Mouse (Mus musculus) forelimb bud, embryonic 11.5 days (tissue): ENCODE data around the gene Nms.

Experiments used
- DNase-seq: peaks from one replicate; pipeline ENCODE4 v3.0.0-alpha.2; 2012; ENCODE audit warnings: low read depth, low spot score

Gene Nms

GRCm38 (mm10) chr1:38938849-38939248 lies at the start of gene Nms:
Gene Nms (plus strand): TSS chr1:38939149.
- no peak for DNase-seq

- DNase-seq: no peak
Measured at GRCm38 (mm10) chr1:38891444-38891843, 47.5 kb upstream of the Nms start.

- no peak for DNase-seq
Measured at GRCm38 (mm10) chr1:38893081-38893480, 45.9 kb upstream of the Nms start.

DNA sequence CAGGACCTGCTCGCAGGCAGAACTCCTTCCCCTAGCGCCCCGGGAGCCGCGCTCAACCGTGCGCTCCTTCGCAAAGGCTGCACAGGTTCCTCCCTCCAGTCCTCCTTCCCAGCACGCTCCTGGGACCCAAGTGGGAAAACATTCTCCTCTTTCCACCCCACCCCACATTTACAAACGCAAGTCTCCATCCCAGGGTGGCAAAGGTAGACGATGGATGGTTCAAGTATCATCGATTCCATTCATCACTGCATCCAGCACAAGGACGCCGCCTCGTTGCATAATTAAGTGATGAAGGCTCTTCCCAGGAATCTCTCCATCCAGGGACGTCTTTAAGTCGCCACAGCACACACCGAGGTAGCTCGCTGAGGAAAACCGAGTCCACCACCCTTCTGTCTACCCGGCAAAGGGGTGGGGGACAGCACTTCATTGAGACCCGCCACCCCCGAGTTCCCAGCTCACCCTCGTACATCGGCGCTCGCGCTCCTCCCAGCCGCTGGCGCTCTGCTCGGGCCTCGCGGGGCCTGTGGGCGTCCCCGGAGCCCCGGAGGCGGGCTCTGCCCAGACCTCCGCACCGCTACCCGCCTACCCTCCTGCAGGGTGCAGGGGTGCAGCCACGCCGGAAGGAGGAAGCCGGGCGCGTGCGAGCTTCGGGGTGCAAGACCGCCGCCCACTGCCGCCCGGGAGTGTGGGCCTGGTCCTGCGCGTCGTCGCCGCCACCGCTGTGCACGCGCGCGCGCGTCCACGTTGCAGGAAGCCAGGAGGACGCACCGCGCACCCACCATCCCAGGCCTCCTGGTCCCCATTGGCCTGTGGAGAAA lies 41.3 kb upstream of the Nms start, which contains the start of gene Chst10:
Gene Chst10 (minus strand): TSS at position 731 of the 818 bp plus-strand sequence.
- DNase-seq: peak; percentile 63

- no peak for DNase-seq
Measured at GRCm38 (mm10) chr1:38902571-38902970, 36.4 kb upstream of the Nms start.

GRCm38 (mm10) chr1:38903985-38904384 lies 35.0 kb upstream of the Nms start:
- no peak for DNase-seq

DNA sequence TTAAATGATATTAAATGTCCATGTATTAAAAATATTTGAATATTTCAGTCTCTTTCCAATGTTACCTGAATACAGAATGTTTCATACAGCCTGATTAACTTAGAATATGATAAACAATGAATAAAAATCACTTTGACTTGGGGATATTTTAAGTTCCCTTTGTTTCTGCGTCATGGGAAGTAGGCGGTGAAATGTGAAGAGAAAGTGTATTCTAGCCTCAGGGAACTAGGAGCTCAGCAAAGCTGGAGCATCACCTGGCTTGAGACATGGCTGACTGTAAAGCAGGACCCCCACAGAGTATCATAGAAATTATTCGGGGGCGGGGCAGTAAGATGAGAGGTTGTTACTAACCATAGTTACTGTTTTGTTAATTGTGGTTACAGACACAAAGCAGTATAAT lies 10.0 kb upstream of the Nms start:
- DNase-seq: no peak

- DNase-seq: no peak
Measured at GRCm38 (mm10) chr1:38929468-38929867, 9.5 kb upstream of the Nms start.

- DNase-seq: no peak
Measured at GRCm38 (mm10) chr1:38930767-38931166, 8.2 kb upstream of the Nms start.

DNA sequence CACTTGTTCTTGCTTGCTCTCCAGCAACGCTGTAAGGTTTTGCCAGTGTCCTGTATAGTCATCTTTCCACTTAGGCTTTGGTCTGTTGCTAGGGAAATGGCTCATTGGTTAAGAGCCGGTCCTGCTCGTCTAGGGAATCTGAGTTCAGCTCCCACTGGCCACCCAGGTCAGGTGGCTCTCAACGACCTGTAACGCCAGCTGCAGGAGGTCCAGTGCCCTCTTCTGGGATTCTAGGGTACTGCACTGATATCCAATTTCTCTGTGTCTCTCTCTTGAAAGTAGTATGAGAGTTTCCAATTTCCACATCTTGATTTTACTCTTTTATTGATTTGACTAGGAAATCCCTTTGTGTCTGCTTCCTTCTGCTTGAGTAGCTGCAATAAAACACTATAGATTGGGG lies 4.3 kb upstream of the Nms start:
- peak; percentile 36 for DNase-seq

GRCm38 (mm10) chr1:38936780-38937179 lies 2.2 kb upstream of the Nms start:
- peak; percentile 63 for DNase-seq

DNA sequence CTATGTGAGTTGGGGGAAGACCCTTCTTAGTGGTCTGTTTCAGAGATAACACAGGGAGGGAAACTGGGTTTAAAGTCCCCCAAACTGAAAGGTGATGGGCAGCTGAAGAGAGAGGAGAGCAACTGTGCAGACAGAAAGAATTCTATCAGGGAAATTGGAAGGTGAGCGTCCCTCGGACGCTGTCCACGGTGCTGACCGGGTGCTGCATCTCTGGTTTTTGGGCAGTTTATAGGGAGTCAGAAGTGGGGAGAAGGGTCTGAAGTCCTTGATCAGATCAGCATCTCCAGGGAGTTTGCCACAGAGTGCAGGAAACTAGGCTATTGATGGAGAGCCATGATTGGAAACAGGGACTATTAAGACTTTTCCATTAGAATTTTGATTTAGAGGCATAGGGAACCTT lies 659 bp downstream of the Nms start:
- DNase-seq: peak; percentile 73

- DNase-seq: no peak
Measured at GRCm38 (mm10) chr1:38956457-38956856, 17.5 kb downstream of the Nms start.

- no peak for DNase-seq
Measured at GRCm38 (mm10) chr1:38969116-38969515, 30.2 kb downstream of the Nms start.

DNA sequence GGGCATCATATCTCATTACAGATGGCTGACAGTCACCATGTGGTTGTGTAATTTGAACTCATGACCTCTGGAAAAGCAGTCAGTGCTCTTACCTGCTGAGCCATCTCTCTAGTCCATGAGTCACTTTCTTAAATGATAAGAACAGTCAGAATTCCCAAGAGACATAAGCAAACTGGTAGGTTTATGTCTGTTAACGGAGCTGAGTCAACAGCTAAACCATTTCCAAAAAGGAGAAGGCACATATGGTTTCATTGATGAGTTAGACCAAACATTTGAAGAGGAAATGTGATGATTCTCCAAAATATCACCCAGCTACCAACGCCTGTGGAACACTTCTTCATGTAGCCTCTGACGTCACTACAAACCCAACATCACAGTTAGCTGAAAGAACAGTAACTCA lies 32.8 kb downstream of the Nms start:
- DNase-seq: no peak

DNA sequence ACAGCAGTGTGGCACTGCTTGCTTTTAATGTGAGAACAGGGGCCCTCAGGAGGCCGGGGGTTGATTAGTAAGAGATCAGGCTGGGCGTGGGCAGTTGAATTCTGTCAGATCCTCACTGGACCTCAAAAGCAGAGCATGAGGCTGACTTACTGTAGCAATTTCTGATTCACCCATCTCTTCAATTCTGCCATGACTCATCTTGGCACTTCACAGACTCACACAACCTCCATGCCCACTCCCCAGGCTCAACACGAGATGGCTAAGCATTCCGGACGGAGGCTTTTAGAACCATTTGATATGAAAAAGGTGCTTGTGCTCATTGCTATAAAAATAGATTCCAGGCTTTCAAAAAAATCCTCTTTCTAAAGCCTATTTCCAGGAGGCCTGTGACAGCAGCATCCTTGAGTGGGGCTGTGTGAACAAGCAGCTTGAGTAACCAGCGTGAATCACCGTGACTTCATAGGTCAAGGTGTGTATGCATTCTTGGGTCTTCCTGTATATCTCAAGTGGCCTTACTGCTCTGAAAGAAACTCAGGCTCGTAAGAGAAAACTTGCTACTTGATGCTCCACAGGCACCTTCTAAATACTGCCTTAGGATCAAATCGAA lies 34.1 kb downstream of the Nms start:
- DNase-seq: no peak

DNA sequence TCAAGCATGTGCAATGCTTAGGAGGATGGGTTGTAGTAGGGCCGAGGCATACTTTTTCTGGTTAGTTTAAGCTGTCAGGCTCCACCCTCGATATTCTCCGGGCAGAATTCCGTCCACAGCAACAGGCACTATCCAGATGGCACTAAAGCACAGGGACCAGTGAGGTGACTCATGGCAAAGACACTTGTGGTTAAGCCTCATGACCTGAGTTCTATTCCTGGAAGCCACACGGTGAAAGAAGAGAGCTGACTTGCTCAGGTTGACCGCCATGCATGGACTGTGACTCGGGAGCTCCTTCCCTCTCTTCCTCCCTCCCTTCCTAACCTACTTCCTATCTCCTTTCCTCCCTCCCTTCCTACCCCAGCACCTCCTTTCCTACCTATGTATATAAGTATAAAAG lies 41.0 kb downstream of the Nms start:
- no peak for DNase-seq

- DNase-seq: no peak
Measured at GRCm38 (mm10) chr1:38983870-38984269, 44.9 kb downstream of the Nms start.

DNA sequence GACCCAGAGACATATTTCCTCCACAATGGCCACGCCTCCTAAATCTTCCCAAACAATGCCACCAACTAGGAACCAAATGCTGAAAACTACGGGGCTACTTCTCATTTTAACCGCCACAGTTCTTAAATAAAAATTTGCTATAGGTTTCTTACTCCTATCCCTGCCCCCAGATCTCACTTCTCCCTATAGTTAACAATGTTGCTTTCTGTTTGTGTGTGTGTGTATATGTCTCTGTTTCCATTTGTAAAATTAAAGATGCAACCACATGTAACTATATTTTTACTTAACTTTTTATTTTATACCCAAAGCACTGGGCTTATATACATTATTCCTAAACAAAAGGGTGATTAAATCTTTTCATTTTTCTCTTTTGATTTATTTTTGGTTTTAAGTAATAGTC lies 46.4 kb downstream of the Nms start, which contains the start of gene Pdcl3:
Gene Pdcl3 (plus strand): TSS at position 301 of the 400 bp plus-strand sequence.
- DNase-seq: no peak

DNA sequence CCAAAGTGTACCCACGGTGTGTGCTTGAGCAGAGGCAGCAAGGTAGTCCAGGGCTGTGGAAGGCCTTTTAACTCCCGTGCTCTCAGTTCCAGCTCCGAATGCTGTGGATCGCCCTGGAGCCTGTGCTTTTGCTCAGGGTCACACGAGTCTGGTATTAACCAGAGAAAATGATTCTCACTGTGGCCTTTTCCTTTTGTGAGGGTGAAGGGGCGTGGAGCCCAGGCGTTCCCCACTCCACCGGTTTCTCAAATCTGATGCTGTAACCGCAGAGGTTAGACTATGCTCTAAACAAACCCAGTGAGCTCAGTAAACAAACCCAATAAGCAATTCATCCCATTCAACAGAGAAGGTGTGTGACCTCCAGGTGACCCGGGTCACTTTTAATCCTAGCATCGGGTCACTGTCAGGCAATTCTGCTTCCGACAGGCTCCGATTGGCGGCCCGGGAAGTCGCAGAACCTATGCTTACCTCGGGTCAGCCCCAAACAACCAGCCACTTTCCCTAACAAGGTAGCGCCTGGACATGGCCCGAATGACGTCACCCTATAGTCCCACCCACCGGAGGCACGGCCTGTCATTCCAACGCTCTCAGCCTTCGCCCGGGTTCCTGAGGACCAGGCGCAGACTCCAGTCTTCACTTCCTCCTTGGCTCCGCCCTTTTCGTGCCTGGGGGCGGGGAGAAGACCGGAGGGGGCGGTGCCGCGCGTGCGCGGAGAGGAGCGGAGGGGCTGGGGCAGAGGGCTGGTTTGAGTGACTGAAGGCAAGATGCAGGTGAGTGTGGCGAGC lies 48.3 kb downstream of the Nms start:
- DNase-seq: peak; percentile 97

DNA sequence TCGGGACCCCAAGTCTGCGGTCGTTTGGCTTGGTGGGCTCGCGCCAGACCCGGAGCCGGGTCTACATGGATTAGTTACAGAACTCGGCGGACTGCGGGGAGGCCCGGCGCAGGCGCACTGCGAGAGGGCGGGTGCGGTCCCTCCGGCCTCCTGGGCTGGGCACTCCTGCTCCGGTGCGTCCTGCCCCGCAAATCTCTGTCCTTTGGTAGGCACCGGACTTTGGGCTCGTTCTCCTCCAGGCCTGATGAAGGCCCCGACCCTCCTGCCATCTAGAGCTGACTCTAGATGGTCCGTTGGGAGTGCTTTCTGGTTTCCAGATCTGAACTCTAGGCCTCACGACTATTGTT lies 48.9 kb downstream of the Nms start:
- DNase-seq: no peak

DNA sequence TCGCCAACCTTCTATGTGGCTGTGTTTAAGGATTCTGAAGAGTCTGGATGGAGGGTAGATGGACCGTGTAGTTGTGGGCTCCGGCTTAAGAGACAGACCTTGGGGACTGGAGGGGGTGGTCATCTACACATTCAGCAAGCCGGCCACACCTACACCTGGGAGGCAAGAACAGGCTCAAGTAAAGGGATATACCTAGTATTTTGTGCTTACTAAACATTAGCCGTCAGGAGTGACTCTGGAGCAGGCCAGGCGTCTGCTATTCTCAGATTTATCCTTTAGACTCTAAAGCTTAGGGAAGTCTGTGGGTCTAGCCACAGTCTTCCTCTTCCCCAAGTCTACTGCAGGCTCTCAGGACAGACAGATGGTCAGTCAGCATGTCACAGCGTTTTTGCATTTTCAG lies 49.4 kb downstream of the Nms start:
- DNase-seq: no peak
